Mouse (Mus musculus): Measurements from ENCODE around the gene BC030867.

GRCm38 (mm10) chr11:102229331-102229953, 19.2 kb upstream of the BC030867 start:
- TF ChIP-seq GATA1 (IDR thresholded peaks at IDR 0.05; ENCODE audit: low read depth, low read length), result no peak
- TF ChIP-seq POLR2A (IDR thresholded peaks at IDR 0.05; ENCODE audit: control insufficient read depth in 1 of 2, insufficient read depth in 1 of 2, low read depth in 1 of 2, low read length in 2 of 2, poor library complexity in 1 of 2), result no peak
